Mouse (Mus musculus) olfactory bulb, adult 2 months (tissue): ENCODE data around the gene Cep41. TPM values are rescaled to one million over a fixed set of nuclear protein-coding genes. Genes with fewer than 3 reads are reported as not detected.

ENCODE experiments used
- H3K27ac ChIP-seq: fragments of 200-500 bp; 2 replicates; pipeline ENCODE4 v1.5.1; 2012; ENCODE audit warnings: low read depth, low read length; ENCODE audit not compliant: insufficient read depth
- H3K4me1 ChIP-seq: fragments of 200-500 bp; 2 replicates; pipeline ENCODE4 v1.6.1; 2012; ENCODE audit warnings: low read length; ENCODE audit not compliant: control insufficient read depth, insufficient read depth
- H3K4me3 ChIP-seq: fragments of 200-500 bp; 2 replicates; pipeline ENCODE4 v1.5.1; 2012; ENCODE audit warnings: mild to moderate bottlenecking, low read depth, low read length, moderate library complexity; ENCODE audit not compliant: insufficient read depth
- CTCF ChIP-seq: fragments of 200-500 bp; IDR thresholded peaks from 2 replicates; pipeline ENCODE4 v1.5.1; 2012; ENCODE audit warnings: low read depth, mild to moderate bottlenecking, low read length, moderate library complexity; ENCODE audit not compliant: insufficient read depth
- POLR2A ChIP-seq: fragments of 200-500 bp; IDR thresholded peaks from 2 replicates; pipeline ENCODE4 v1.6.1; 2012; ENCODE audit warnings: mild to moderate bottlenecking, low read depth, low read length, moderate library complexity; ENCODE audit not compliant: insufficient read depth
- WGBS: fragments of 180-500 bp; shearing (Covaris S2); methylation state at CpG from one replicate; pipeline ENCODE4 v1.1.7; 2018; 5-methylcytosine and 5-hydroxymethylcytosine counted together
- polyA plus RNA-seq: library from polyadenylated mRNA; stranded (reverse); fragments of >200 nt; gene quantifications from 2 replicates; pipeline ENCODE4 v1.2.4, GENCODE M21; 2012; ENCODE audit warnings: low replicate concordance; ENCODE audit not compliant: missing spikeins, insufficient read depth, insufficient read length

Cep41 gene
- polyA plus RNA-seq, 1 experiment: not detected

DNA sequence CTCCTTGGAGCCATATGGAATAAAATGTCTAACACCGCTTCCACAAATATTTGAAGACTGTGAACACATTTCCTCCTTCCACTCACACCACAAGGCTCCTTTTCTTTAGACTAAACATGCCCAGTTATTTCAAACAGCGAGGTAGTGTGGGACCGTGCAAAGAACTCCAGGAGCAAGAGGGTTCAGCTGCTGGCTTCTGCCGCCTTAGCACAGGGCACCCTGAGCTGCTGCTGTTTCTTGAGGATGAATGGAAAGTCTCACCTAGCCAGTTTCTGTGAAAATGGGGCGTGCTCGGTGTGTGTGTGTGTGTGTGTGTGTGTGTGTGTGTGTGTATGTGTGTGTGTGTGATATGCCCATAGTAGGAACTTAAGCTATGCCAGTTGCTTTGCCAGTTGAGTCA lies 40.9 kb upstream of the Cep41 start:
- Histone ChIP-seq H3K27ac (no peak overlapping the region), H3K4me1 (peaks cover 2% of the 10 kb centered on the region; the same call in 1 of the 2 replicates), H3K4me3 (no peak overlapping the region)
- TF ChIP-seq POLR2A (no peak), CTCF (no peak)
- WGBS: 69% methylated on average over 6 of the region's 6 CpGs

DNA sequence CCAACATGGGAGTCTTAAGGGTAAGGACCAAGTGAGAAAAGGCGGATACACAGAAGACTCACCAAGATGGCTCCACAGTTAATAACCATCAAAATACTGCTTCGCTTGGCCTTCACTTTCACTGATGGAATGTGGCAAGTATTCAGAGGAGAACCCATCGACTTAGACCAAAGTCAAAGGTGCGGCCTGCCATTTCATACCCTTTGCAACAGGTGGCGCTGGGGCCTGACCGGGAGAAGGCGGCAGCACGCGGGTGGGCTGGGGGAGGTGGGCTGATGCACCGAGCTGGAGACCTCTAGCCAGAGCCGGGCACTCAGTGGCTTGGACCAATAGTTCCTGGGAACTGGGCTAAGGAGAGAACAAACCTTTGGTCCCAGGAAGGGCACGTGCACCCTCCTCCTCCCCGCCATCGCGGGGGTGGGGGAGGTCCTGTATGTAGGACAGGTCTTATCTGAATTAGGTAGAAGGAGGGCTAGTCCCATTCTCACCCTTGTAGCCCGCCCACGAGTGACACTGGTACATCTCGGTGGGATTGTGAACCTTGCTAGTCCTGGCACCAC lies 39.1 kb upstream of the Cep41 start:
- Histone ChIP-seq H3K4me3 (no peak overlapping the region), H3K27ac (no peak overlapping the region), H3K4me1 (peaks cover 2% of the 10 kb centered on the region; the same call in 1 of the 2 replicates)
- TF ChIP-seq CTCF: no peak
- TF ChIP-seq POLR2A: no peak
- 65% methylated on average over 18 of the region's 18 CpGs for WGBS

DNA sequence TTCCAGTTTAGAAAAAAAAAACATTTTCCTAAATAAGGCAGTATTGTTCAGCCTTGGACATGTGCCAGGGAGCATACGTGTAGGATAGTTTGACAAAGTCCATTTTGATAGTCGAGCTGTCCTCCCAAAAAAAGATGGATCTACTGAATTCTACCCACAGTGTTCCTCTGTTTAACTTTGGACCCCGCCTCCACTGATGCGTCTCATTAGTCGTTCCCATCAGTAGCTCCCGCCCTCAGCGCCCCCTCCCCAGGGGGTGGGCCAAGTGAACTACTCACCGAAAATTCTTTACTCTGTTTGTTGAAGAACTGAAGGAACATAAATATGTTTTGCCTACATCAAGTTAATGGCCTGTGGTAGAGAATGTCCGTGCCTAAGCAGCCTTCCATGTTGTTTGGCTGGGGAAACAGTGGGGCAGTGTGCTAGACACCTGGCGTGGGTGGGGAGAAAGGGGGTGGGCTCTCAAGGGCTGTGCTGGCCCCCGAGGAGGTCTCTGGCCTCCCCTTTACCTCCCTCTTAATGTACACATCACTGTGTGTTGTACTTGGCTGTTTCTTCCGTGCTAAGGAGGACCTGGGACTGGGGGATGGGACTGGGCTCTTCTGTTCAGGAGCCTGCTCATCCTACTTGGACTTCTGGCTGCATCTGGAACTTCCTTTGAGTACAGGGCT lies 36.9 kb upstream of the Cep41 start:
- 57% methylated on average over 12 of the region's 12 CpGs for WGBS
- TF ChIP-seq POLR2A (no peak), CTCF (no peak)
- no peak overlapping the region for H3K27ac ChIP-seq

DNA sequence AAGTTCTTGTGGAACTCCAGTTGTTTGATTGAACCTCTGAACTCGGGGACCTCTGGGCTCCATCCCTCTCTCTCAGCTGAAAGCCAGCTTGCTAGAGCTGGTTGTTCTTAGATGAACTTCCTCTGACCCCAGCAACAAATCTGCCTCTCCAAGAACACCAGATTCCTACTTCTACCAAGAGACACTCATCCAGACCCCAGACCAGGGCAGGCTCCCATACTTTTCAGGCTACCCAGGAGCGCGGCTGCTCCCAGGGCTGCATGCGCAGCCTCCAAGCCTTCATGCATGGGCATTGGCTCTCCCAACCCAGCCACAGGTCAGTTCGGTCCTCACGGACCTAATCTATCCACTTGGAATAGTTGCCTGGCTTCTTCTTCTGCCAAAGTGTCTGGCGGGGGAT lies 29.8 kb upstream of the Cep41 start, which contains the start of gene Mest:
Mest (plus strand) TSS at position 217 of the 400 bp plus-strand sequence.
- TF ChIP-seq CTCF (no peak), POLR2A (no peak)

More for the DNA sequence above, 36.9 kb upstream of the Cep41 start:
- Histone ChIP-seq H3K4me3 (no peak overlapping the region), H3K4me1 (peaks cover 2% of the 10 kb centered on the region; the same call in 1 of the 2 replicates)

DNA sequence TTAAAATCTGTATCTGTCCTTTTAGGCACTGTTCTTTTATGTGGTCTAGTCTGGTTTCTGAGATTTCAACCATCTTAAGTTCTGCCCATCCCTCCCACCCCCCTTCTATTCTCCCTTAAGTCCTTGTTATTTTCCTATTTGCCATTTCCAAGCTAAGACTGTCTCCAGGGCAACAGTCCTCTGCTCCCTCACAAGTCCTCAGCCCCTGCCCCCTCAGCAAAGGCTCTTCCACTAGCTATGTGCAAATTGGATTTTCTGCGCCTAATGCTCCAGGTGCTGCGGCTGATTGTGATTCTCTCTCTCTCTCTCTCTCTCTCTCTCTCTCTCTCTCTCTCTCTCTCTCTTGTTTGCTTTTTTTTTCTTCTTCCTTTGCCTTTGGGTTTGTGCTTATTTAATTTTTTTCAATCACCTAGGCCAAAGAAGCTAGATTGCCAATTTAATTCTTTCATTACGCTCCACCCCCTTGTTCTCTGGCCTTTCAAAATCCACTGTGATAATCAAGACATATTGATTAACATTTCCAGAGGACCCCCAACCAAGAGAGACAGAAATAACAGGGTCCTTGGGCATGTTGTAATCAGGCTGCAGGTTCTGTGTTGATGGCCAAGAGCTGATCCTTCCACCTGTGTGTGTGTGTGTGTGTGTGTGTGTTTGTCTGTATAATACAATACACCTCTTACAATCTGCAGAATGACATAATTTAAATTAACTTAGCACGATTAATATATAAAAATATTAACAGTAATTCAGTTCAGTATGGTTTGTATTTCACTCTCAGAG lies 29.0 kb upstream of the Cep41 start:
- peaks cover 10% of the 10 kb centered on the region for H3K4me1 ChIP-seq
- no peak overlapping the region for H3K27ac ChIP-seq
- TF ChIP-seq CTCF: no peak
- TF ChIP-seq POLR2A: no peak
- WGBS: 49% methylated on average over 4 of the region's 4 CpGs
- no peak overlapping the region for H3K4me3 ChIP-seq

More for the DNA sequence above, 29.8 kb upstream of the Cep41 start, which contains the start of gene Mest:
- no peak within 1 kb of the TSS for H3K4me3 ChIP-seq
- H3K4me1 ChIP-seq: peaks cover 10% of the 10 kb centered on the region
- 89% methylated on average over 7 of the region's 7 CpGs for WGBS
- H3K27ac ChIP-seq: no peak within 1 kb of the TSS

DNA sequence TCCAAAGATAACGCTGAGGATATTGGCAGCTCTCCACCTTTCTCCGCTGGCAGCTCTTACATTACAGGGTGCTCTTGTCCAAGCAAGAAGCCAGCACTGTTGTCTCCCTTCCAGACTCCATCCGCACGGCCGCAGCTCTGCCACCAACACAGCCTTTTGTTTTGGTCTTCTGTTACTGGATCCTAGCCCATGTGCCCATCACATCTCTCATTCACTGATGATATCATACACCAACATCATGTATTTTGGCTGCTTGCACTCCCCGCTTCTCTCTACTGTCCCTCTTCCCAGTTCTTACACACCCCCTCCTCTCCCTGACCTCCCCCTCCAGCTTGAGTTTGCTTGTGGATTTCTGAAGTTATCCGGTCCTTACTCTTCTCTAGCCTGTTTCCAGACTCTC lies 23.2 kb upstream of the Cep41 start:
- Histone ChIP-seq H3K27ac (no peak overlapping the region), H3K4me1 (peaks cover 5% of the 10 kb centered on the region), H3K4me3 (no peak overlapping the region)
- 61% methylated on average over 7 of the region's 7 CpGs for WGBS
- TF ChIP-seq POLR2A (no peak), CTCF (no peak)

DNA sequence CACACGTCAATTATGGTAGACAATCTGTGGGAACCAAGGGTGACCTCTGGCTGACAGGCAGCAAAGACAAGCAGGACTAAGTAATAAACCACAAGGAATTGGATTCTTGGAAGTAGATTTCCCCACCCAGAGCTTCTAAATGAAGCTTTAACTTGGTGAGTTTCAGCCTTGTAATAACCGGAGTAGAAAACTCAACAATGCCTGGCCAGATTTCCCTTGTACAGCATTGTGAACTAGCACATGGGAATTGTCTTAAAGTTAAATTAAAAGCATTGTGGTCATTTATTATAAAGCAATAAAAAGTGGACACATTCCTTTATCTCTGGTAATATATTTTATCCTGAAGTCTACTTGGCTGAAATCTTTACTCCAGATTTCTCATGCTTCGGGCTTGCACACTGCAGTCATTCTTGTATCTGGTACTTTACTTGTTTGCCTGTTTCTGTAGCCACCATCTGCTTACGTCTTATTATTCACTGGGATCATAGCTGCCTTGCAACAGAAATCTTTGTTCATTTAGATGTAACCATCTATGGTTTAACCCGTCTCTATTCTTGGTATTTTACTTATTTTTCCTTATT lies 21.4 kb upstream of the Cep41 start:
- 66% methylated on average over 5 of the region's 5 CpGs for WGBS
- Histone ChIP-seq H3K27ac (no peak overlapping the region), H3K4me1 (peaks cover 2% of the 10 kb centered on the region; the same call in 1 of the 2 replicates), H3K4me3 (no peak overlapping the region)
- TF ChIP-seq CTCF (no peak), POLR2A (no peak)

DNA sequence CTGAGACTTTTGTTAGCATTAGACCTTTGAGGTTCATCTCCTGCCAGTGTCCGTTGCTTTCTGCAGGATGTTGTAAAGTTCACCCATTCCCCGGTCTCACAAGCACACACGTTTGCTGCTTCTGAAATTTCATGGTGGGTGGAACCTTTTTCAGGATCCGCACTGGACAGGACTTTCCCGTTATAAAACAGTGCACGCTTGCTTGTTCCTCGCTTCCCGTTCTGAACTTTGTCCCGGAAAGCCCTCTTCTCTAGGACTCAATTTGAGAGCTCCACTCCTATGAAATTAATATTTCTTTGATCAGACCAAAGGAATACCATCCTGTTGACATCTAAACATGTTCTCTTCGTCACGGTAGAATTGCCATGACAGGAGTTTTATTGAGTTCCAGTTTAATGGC lies 20.3 kb upstream of the Cep41 start:
- TF ChIP-seq CTCF (no peak), POLR2A (no peak)
- Histone ChIP-seq H3K4me1 (peaks cover 2% of the 10 kb centered on the region; the same call in 1 of the 2 replicates), H3K4me3 (no peak overlapping the region), H3K27ac (no peak overlapping the region)
- WGBS: 92% methylated on average over 11 of the region's 11 CpGs

DNA sequence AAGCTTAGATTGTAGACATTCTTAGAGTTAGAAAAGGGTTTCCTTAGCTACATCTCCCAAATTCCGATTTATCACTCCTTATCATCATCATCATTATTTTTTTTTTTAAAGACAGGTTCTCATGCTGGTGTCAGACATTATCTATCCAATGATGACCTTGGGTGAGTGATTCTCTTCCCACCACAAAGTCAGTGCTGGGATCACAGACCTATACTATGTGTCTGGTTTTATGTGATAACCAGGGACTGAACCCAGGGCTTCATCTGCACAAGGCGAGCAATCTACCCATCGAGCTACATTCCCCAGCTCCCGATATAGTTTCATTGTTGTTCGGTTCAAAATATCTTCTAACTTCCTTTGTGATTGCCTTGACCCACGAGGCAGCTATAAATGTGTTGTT lies 19.9 kb upstream of the Cep41 start:
- no peak for TF ChIP-seq CTCF
- no peak for TF ChIP-seq POLR2A
- Histone ChIP-seq H3K4me1 (peaks cover 2% of the 10 kb centered on the region; the same call in 1 of the 2 replicates), H3K4me3 (no peak overlapping the region), H3K27ac (no peak overlapping the region)
- WGBS: 91% methylated on average over 6 of the region's 6 CpGs

DNA sequence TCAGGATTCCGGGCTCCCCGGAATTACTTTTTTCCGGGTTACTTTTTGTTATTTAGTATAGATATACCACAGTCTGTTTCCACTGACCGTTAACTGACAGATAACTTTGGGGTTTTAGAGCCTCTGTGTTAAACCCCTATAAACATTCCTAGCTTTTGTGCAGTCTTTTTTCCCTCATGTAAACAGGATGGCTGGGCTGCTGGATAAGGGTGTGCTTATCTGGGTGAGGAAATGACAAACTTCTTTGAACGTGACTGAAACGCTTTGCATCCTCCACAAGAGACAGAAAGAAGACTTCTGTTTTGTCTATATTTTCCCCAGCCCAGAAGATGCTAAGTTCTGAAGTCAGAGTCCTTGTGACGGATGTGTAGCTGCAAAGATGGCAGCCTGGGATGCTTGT lies 18.9 kb upstream of the Cep41 start:
- 90% methylated on average over 7 of the region's 7 CpGs for WGBS
- Histone ChIP-seq H3K27ac (no peak overlapping the region), H3K4me1 (peaks cover 2% of the 10 kb centered on the region; the same call in 1 of the 2 replicates), H3K4me3 (no peak overlapping the region)
- TF ChIP-seq CTCF (no peak), POLR2A (no peak)
